Mouse (Mus musculus) induced T-regulatory cell, adult 2 months (primary cell): ENCODE results near the gene Gm20388.

Experiments used
- DNase-seq: peaks from one replicate; pipeline ENCODE4 v3.0.0-alpha.2; 2012; ENCODE audit warnings: low read depth

Gm20388 gene

DNA sequence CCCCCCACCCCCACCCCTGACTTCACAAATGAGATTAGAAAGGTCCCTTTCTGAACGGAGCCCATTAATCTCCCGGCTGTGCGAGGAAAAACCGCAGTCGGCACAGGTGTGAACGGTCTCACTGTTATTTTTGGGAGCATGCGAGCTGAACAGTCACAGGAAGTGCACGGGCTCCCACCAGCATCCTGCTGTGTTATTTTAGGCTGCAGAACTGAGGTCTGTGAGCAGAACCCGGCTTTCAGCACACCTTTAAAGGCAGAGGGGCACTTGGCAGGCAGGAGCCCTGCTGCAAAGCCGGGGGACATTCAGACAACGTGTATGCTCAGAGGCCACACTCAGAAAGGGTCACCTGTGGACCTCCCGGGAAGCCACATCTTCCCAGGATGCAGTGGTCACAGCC, 1110.8 kb downstream of the Gm20388 start:
- DNase-seq = no peak

DNA sequence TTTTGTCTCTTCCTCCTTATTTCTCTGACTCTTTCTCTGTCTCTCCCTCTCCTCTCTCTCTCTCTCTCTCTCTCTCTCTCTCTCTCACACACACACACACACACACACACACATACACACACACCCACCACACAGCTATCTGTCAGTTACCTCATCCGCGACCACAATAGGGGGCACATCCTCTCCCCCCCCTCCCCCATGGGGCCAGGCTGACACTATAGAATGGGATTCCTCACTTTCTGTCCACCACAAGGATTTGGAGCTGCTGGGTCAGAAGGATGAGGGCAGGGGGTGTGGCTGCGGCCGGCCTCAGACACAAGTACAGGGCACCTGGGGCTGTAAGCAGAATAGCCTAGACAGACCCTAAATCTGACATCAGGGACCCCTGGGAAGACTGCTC, 1112.4 kb downstream of the Gm20388 start:
- DNase-seq = no peak

DNA sequence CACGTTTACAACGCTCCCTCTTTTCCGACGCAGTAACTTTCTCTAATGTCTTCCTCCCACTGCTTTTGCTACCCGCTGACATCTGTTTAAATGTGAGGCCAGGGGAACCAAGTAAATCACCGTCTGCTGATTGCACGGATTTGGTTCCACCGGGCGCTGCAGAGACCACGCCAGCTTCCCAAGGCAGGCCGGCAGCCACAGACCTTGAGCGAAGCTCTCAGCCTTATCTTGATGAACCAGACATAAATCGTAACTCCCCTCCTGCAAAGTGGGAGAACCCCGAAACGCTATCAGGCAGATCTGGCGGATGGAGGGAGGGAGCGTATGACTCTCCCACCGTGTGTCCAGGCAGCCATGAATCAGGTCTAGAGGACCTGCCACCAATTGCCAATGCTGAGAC, 1113.1 kb downstream of the Gm20388 start:
- no peak for DNase-seq

GRCm38 (mm10) chr8:121025486-121025885, 1114.8 kb downstream of the Gm20388 start:
- DNase-seq = no peak

GRCm38 (mm10) chr8:121027787-121028186, 1117.1 kb downstream of the Gm20388 start:
- DNase-seq = no peak

DNA sequence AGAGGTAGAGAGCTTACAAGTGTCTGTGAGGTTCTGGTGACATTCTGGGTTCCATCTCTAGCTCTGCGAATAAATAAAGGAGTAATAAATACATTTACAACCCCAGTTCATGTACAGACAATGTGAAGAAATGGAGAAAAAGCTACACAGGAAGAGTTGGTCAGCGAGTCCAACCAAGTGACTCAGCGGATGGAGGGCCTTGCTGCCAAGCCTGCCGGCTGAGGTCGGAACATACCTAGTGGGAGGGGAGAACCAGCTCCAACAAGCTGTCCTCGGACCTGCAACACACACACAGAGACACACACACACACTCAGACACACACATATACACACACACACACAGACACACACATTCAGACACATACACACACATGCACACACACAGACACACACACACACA, 1118.4 kb downstream of the Gm20388 start:
- no peak for DNase-seq

DNA sequence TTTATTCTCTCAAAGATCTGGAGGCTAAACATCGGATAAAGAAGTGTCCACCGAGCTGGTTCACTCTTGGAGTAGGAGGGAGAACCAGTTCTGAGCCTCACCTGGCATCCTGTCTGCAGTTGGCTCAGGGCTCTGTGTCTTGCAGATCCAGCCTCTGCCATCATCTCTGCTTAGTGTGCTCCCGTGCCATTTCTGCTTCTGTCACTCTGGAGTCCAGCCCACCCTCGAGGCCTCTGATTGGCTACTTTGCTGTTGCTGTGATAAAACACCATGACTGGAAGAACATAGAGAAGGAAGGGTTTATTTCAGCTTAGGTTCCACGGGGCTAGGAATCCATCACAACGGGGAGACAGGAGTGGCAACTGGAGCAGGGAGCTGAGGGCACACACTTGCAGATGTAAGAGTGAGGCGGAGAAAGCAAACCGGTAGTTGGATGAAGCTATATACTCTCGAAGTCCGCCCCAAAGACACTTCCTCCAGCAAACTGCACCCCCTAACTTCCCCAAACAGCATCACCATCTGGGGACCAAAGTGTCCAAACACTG, 1119.9 kb downstream of the Gm20388 start:
- no peak for DNase-seq

- DNase-seq = no peak
Observed at GRCm38 (mm10) chr8:121033299-121034013, 1122.8 kb downstream of the Gm20388 start.

- no peak for DNase-seq
Observed at GRCm38 (mm10) chr8:121035611-121036010, 1125.0 kb downstream of the Gm20388 start.

DNA sequence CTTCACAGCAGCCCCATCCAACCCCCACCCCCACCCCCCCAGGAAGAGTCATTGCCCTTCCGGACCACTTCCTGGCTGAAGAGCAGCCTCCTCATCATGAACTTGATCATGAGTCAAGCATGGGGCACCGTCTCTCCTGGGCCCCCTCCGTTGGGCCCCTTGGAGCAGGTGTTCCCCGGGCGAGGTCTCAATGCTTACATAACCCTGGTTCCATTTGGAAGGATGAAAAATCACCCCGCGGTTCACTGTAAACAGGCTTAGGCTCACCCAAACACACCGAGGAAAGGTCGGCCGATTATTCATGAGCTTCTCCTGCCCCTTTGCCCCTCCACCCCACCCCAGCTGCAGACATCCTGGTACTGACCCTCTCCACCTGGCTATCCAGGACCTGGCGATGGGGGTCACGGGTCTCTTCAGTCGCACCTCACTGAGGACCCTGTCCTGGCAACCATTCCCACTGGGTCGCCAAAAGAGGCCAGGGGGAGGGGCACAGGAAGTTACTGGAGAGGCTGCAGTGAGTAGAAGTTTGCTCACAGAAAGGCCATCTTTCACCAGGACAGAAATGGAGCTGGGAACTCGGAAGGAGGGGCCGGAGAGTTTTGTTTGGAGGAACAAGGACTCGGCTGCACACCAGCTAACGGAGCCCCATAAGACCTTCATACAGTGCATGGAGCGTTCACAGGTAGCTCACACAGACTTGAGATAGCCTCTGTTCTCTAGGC, 1133.2 kb downstream of the Gm20388 start:
- DNase-seq = no peak

DNA sequence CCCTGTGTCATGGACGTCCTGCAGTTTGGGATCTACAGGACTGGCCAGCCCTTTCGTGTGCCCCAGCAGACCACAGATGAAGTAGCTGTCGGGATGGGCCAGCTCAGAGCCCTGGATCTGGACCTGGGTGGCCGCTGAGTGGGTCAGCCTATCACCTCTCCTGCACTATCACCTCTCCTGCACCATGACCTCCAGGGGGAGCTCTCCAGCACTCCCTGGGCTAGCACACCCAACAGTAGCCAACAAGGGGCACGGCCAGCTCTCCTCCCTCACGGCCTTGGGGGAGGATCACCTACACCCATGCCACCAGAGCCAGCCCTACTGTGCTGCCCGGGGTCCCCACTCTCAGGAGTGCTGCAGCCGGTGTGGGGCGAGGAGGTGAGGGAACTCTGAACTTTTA, 1136.8 kb downstream of the Gm20388 start:
- DNase-seq = peak; percentile 20

DNA sequence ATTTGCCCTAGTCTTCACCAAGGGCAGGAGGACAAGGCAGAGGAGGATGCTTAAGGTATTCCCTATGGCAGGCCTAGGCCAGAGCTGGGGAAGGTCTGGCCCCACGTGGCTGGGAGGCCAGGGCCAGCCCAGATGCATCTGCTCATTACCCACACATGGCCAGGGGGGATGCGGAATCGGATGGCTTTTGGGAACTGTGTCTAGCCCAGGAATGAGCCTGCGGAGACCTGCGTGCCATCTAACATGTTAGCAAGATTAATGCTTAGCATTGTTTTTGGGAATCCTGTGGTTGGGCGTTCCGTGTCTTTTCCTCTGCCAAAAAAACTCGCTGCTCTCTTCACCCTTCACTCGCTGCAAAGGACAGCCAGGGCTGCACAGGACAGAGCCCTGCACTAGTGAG, 1147.4 kb downstream of the Gm20388 start:
- DNase-seq = no peak

- no peak for DNase-seq
Observed at GRCm38 (mm10) chr8:121059098-121059497, 1148.5 kb downstream of the Gm20388 start.

DNA sequence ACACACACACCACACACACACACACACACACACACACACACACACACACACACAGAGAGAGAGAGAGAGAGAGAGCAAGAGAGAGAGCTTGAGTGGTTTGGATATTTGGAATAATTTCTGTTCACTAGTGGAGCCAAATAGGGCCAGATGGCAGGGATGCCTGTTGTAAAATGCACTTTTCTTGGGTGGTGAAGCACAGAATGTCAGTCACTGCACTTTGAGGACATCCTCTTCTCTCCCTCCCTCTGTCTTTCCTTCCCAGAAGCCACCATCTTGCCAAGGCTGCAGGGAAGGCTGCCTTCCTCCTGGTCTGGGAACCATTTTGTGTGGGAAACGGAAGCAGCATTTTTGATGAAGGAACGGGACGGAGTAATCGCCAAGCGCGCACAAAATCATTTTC, 1151.9 kb downstream of the Gm20388 start:
- DNase-seq = no peak

- no peak for DNase-seq
Observed at GRCm38 (mm10) chr8:121063649-121064048, 1153.0 kb downstream of the Gm20388 start.

DNA sequence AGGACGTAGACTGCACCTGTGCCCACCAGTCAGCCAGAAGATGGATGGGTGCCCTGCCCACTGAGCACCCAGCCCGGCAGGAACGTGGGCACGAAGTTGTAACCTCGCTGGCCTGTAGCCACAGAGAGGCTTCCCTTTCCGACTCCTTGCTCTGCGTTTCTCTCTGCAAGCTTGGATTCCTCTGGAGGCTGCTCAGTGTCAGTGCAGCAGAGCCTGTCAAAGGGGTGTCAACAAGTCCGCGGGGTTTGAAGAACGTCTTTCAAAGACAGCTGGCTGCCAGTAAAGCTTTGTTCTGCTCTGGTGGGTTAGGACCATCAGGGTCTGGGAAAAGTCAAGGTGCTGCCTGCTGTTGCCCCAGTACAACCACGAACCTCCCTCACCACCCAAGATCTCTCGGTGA, 1160.8 kb downstream of the Gm20388 start:
- DNase-seq = no peak

DNA sequence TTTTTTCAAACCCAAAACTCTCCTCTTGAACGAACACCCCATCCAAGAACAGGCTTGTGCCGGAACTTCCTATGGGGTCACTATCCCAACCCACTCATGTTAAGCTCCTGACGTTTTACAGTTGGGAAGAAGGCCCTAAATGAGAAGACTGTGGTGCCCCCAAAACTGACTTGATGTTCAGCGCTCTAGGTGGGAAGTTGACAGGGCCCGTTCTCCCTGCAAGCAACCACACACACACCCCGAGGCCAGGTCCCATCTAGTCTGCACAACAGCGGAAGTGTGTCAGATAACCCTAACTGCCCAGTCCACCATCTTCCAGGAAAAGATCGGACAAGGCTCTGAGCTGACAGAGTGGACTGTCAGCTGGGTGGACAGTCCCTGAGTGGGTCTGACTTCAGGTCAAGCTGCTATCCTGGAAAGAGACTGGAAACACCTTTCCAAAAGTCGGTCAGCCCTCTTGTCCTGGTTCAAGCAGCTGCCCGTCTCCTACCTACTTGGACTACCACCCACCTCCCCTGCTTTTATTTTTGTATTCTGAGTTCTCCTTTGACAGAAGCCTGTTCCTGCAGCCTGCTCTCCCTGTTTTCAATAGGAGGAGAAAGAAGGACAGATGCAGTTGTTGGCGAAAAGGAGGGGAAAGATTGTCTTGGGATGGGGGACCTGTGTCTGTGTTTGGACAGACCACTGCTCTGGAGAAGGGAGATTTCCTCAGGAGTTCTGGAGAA, 1161.9 kb downstream of the Gm20388 start:
- no peak for DNase-seq

DNA sequence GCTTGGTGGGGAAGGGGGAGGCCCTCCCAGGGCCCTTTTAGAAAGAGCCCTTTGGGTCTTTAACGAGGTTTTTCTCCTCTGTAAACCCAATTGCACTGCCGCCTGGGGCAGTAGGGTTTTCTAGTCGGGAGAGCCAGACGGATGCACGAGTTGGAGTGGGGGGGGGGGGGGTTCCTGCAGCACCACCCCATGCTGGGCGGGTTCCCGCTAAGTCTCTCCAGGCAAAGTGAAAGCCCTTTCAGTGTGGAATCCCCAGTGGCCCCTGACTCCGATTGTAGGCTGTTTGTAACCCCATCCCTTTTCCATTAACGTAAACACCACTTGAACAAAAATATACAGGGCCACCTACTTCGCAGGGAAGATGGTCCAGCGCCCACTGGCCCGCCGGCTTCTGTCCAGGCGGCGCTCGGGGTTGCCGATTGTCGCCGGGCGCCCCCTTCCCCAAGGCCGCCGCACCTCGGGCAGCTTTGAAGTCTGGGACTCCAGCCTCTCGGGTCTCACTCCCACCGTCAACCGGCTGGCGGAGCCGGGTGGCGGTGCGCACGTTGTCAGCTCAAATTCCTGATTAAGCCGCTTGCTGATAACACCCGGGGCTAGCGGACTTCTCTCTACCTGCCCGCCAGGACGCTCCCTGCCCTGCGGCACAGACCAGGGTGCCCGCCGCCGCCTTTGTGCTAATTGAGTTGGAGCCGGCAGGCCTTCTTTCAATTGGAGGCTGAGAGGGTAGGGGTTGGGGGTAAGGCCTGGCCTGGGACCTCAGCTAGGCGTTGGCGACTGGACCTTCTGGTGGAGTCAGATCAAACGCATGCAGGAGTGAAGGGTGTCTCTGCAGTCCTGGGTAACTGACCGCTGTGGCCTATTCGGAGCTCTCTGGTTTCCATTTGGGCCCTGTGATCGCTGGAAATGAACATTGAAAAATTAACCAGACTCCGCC, 1162.8 kb downstream of the Gm20388 start:
- no peak for DNase-seq

- DNase-seq = no peak
Observed at GRCm38 (mm10) chr8:121074108-121074847, 1163.6 kb downstream of the Gm20388 start.

DNA sequence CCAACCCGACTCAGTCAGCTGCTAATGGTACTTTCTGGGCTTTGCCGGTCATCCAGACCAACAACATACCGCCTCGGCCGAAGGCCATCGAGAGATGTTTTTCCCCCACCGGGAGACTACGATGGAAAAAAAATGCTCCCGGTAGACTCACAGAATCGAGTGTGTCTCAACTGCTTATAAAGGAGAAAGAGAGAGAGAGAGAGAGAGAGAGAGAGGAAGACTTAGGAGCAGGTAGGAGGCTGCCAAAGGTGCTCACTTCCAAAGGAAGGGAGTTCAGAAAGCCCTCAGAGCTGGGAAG, 1164.2 kb downstream of the Gm20388 start:
- no peak for DNase-seq

GRCm38 (mm10) chr8:121075936-121076335, 1165.3 kb downstream of the Gm20388 start:
- DNase-seq = no peak
